Mouse (Mus musculus): ENCODE measurements around the gene Pxdc1. TPM values are rescaled to one million over a fixed set of nuclear protein-coding genes. Genes with fewer than 3 reads are reported as not detected.

Gene Pxdc1
- polyA plus RNA-seq, 1 experiment, result 13.8 TPM

DNA sequence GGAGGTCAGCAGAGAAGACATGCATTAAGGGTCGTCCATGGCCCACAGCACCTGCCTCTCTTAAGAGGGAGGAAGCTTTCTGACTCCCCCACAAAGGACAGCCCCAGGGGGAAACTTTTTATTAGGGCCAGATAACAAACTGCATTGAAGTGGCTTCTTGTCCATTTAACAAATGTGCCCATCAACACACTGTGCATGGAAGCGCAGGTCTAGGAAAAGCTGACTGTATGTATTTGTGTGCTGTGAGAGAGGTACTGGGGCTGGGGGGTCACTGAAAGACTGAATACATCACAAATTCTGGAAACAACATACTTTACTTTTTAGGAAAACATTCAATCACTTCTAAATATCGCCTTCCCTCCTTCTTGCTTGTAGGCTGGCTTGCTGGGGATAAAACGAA lies 9.4 kb downstream of the Pxdc1 start:
- H3K27me3 ChIP-seq (ENCODE audit: control insufficient read depth, insufficient read depth, insufficient read length), result no peaks in the 10 kb centered on the region
- no peak overlapping the region for H3K4me3 ChIP-seq
- H3K4me2 ChIP-seq (ENCODE audit: low read depth), result no peak overlapping the region
- no peaks in the 10 kb centered on the region for H3K36me3 ChIP-seq (ENCODE audit: control insufficient read depth, insufficient read depth)
- peaks cover 7% of the 10 kb centered on the region for H3K79me2 ChIP-seq (ENCODE audit: control insufficient read depth, insufficient read depth)
- TF ChIP-seq E2F4 (IDR thresholded peaks at IDR 0.05; ENCODE audit: insufficient read depth) (no peak), MYOG (IDR thresholded peaks at IDR 0.05; ENCODE audit: control insufficient read depth in 1 of 3, insufficient read depth in 1 of 3, insufficient read length in 2 of 3, low read depth in 2 of 3) (no peak), REST (IDR thresholded peaks at IDR 0.05; ENCODE audit: insufficient read depth, insufficient read length) (no peak), SRF (IDR thresholded peaks at IDR 0.05; ENCODE audit: control insufficient read depth, insufficient read length, low read depth) (no peak), MAX (IDR thresholded peaks at IDR 0.05; ENCODE audit: low read depth) (no peak), TCF12 (IDR thresholded peaks at IDR 0.05; ENCODE audit: insufficient read depth, poor library complexity, severe bottlenecking) (no peak), POLR2AphosphoS2 (IDR thresholded peaks at IDR 0.05; ENCODE audit: insufficient read length, low read depth) (no peak), USF1 (IDR thresholded peaks at IDR 0.05; ENCODE audit: low read depth) (no peak), CEBPB (IDR thresholded peaks at IDR 0.05; ENCODE audit: insufficient read depth, poor library complexity, severe bottlenecking) (no peak), POLR2A (IDR thresholded peaks at IDR 0.05; ENCODE audit: insufficient read length, low read depth) (no peak), MYOD1 (IDR thresholded peaks at IDR 0.05; ENCODE audit: control insufficient read depth in 1 of 3, insufficient read length in 2 of 3, low read depth in 2 of 3) (no peak), TCF3 (IDR thresholded peaks at IDR 0.05; ENCODE audit: insufficient read length, low read depth) (no peak)
- no peak overlapping the region for H3ac ChIP-seq (ENCODE audit: control insufficient read depth, insufficient read length)

- Histone ChIP-seq H3K4me2 (ENCODE audit: low read depth) (no peak overlapping the region), H3ac (ENCODE audit: control insufficient read depth, insufficient read length) (no peak overlapping the region), H3K79me2 (ENCODE audit: control insufficient read depth, insufficient read depth) (no peaks in the 10 kb centered on the region), H3K27me3 (ENCODE audit: control insufficient read depth, insufficient read depth, insufficient read length) (no peaks in the 10 kb centered on the region), H3K4me3 (no peak overlapping the region), H3K36me3 (ENCODE audit: control insufficient read depth, insufficient read depth) (no peaks in the 10 kb centered on the region)
- TF ChIP-seq POLR2AphosphoS2 (IDR thresholded peaks at IDR 0.05; ENCODE audit: insufficient read length, low read depth) (no peak), MAX (IDR thresholded peaks at IDR 0.05; ENCODE audit: low read depth) (no peak), E2F4 (IDR thresholded peaks at IDR 0.05; ENCODE audit: insufficient read depth) (no peak), MYOD1 (IDR thresholded peaks at IDR 0.05; ENCODE audit: control insufficient read depth in 1 of 3, insufficient read length in 2 of 3, low read depth in 2 of 3) (no peak), SRF (IDR thresholded peaks at IDR 0.05; ENCODE audit: control insufficient read depth, insufficient read length, low read depth) (no peak), TCF3 (IDR thresholded peaks at IDR 0.05; ENCODE audit: insufficient read length, low read depth) (no peak), USF1 (IDR thresholded peaks at IDR 0.05; ENCODE audit: low read depth) (no peak), POLR2A (IDR thresholded peaks at IDR 0.05; ENCODE audit: insufficient read length, low read depth) (no peak), MYOG (IDR thresholded peaks at IDR 0.05; ENCODE audit: control insufficient read depth in 1 of 3, insufficient read depth in 1 of 3, insufficient read length in 2 of 3, low read depth in 2 of 3) (no peak), TCF12 (IDR thresholded peaks at IDR 0.05; ENCODE audit: insufficient read depth, poor library complexity, severe bottlenecking) (no peak), REST (IDR thresholded peaks at IDR 0.05; ENCODE audit: insufficient read depth, insufficient read length) (no peak), CEBPB (IDR thresholded peaks at IDR 0.05; ENCODE audit: insufficient read depth, poor library complexity, severe bottlenecking) (no peak)
Measured at GRCm38 (mm10) chr13:34642941-34643875, 10.1 kb downstream of the Pxdc1 start.

- Histone ChIP-seq H3K4me2 (ENCODE audit: low read depth) (no peak overlapping the region), H3K4me3 (no peak overlapping the region), H3ac (ENCODE audit: control insufficient read depth, insufficient read length) (no peak overlapping the region), H3K27me3 (ENCODE audit: control insufficient read depth, insufficient read depth, insufficient read length) (no peaks in the 10 kb centered on the region), H3K36me3 (ENCODE audit: control insufficient read depth, insufficient read depth) (no peaks in the 10 kb centered on the region), H3K79me2 (ENCODE audit: control insufficient read depth, insufficient read depth) (no peaks in the 10 kb centered on the region)
- no peak for TF ChIP-seq TCF12 (IDR thresholded peaks at IDR 0.05; ENCODE audit: insufficient read depth, poor library complexity, severe bottlenecking)
- no peak for TF ChIP-seq USF1 (IDR thresholded peaks at IDR 0.05; ENCODE audit: low read depth)
- no peak for TF ChIP-seq POLR2A (IDR thresholded peaks at IDR 0.05; ENCODE audit: insufficient read length, low read depth)
- no peak for TF ChIP-seq TCF3 (IDR thresholded peaks at IDR 0.05; ENCODE audit: insufficient read length, low read depth)
- TF ChIP-seq MYOD1 (IDR thresholded peaks at IDR 0.05; ENCODE audit: control insufficient read depth in 1 of 3, insufficient read length in 2 of 3, low read depth in 2 of 3), result no peak
- TF ChIP-seq POLR2AphosphoS2 (IDR thresholded peaks at IDR 0.05; ENCODE audit: insufficient read length, low read depth), result no peak
- no peak for TF ChIP-seq MAX (IDR thresholded peaks at IDR 0.05; ENCODE audit: low read depth)
- TF ChIP-seq E2F4 (IDR thresholded peaks at IDR 0.05; ENCODE audit: insufficient read depth), result no peak
- no peak for TF ChIP-seq REST (IDR thresholded peaks at IDR 0.05; ENCODE audit: insufficient read depth, insufficient read length)
- TF ChIP-seq SRF (IDR thresholded peaks at IDR 0.05; ENCODE audit: control insufficient read depth, insufficient read length, low read depth), result no peak
- TF ChIP-seq MYOG (IDR thresholded peaks at IDR 0.05; ENCODE audit: control insufficient read depth in 1 of 3, insufficient read depth in 1 of 3, insufficient read length in 2 of 3, low read depth in 2 of 3), result no peak
Measured at GRCm38 (mm10) chr13:34641066-34641465, 12.2 kb downstream of the Pxdc1 start.

GRCm38 (mm10) chr13:34635978-34636377 lies 17.3 kb downstream of the Pxdc1 start:
- no peaks in the 10 kb centered on the region for H3K79me2 ChIP-seq (ENCODE audit: control insufficient read depth, insufficient read depth)
- no peak overlapping the region for H3K4me2 ChIP-seq (ENCODE audit: low read depth)
- TF ChIP-seq MAX (IDR thresholded peaks at IDR 0.05; ENCODE audit: low read depth) (no peak), E2F4 (IDR thresholded peaks at IDR 0.05; ENCODE audit: insufficient read depth) (no peak), POLR2AphosphoS2 (IDR thresholded peaks at IDR 0.05; ENCODE audit: insufficient read length, low read depth) (no peak), MYOD1 (IDR thresholded peaks at IDR 0.05; ENCODE audit: control insufficient read depth in 1 of 3, insufficient read length in 2 of 3, low read depth in 2 of 3) (no peak), REST (IDR thresholded peaks at IDR 0.05; ENCODE audit: insufficient read depth, insufficient read length) (no peak), TCF12 (IDR thresholded peaks at IDR 0.05; ENCODE audit: insufficient read depth, poor library complexity, severe bottlenecking) (no peak), SRF (IDR thresholded peaks at IDR 0.05; ENCODE audit: control insufficient read depth, insufficient read length, low read depth) (no peak), MYOG (IDR thresholded peaks at IDR 0.05; ENCODE audit: control insufficient read depth in 1 of 3, insufficient read depth in 1 of 3, insufficient read length in 2 of 3, low read depth in 2 of 3) (no peak), POLR2A (IDR thresholded peaks at IDR 0.05; ENCODE audit: insufficient read length, low read depth) (no peak), TCF3 (IDR thresholded peaks at IDR 0.05; ENCODE audit: insufficient read length, low read depth) (no peak), USF1 (IDR thresholded peaks at IDR 0.05; ENCODE audit: low read depth) (no peak), CEBPB (IDR thresholded peaks at IDR 0.05; ENCODE audit: insufficient read depth, poor library complexity, severe bottlenecking) (no peak)
- H3ac ChIP-seq (ENCODE audit: control insufficient read depth, insufficient read length), result no peak overlapping the region
- H3K4me3 ChIP-seq, result no peak overlapping the region
- no peaks in the 10 kb centered on the region for H3K27me3 ChIP-seq (ENCODE audit: control insufficient read depth, insufficient read depth, insufficient read length)
- H3K36me3 ChIP-seq (ENCODE audit: control insufficient read depth, insufficient read depth), result no peaks in the 10 kb centered on the region
